Mouse (Mus musculus): ENCODE data around the gene 4931406P16Rik.
A peak's percentile ranks its signal among the peaks of the same experiment; 100 is the strongest.

Gene 4931406P16Rik

DNA sequence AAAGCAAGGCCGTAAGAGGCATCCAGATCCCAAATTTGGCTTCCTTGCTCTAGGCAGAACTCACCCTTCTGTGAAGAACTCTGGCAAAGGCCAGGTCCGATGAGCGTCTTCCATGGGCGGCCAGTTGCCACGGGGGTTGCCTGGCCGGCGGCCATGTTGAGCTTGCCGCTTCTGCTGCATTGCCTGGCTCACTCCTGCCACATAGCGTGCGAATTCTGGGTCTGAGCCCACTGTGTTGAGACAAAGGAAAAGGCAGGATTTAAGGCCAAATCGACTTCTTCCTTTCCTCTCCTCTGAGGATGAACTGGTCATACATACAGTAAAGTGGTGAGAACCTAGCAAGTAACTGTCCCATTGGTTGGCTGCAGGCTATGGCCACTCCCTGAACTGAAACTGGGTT, 71.2 kb downstream of the 4931406P16Rik start:
- DNase-seq, result peak; percentile 80

DNA sequence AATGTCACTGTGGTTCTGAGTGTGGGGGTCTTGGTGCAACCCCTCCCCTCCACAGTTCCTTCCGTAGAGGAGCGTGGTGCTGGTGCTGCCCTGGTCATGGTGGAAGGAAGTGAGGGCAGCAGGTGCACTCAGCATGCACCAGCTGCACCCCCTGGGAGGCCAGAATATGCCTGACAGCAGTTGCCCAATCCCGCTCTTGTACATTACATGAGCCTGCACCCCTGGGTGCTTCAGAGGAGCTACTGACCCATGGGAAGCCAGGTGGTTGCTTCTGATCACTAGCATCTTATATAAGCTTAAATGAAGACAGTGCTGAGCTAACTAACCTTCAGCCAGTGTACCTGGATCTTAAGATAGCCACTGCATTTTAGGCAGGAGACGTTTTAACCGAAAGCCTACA, 75.3 kb downstream of the 4931406P16Rik start:
- DNase-seq, result peak; percentile 52

DNA sequence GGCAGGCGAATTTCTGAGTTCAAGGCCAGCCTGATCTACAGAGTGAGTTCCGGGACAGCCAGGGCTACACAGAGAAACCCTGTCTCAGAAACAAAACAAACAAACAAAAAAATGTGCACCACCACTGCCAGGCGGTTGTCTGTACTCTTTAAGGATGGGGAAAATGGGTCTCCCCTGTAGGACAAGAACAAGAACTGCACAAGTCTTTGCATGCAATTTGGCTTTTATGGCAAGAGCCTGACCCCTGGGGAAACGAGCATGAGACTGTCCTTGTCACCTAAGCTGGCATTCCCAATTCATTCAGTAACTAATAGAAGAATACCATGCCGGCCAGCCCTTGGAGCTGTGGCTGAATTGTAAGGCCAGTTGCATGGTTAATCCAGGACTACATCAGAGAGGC, 77.7 kb downstream of the 4931406P16Rik start:
- peak; percentile 44 for DNase-seq

DNA sequence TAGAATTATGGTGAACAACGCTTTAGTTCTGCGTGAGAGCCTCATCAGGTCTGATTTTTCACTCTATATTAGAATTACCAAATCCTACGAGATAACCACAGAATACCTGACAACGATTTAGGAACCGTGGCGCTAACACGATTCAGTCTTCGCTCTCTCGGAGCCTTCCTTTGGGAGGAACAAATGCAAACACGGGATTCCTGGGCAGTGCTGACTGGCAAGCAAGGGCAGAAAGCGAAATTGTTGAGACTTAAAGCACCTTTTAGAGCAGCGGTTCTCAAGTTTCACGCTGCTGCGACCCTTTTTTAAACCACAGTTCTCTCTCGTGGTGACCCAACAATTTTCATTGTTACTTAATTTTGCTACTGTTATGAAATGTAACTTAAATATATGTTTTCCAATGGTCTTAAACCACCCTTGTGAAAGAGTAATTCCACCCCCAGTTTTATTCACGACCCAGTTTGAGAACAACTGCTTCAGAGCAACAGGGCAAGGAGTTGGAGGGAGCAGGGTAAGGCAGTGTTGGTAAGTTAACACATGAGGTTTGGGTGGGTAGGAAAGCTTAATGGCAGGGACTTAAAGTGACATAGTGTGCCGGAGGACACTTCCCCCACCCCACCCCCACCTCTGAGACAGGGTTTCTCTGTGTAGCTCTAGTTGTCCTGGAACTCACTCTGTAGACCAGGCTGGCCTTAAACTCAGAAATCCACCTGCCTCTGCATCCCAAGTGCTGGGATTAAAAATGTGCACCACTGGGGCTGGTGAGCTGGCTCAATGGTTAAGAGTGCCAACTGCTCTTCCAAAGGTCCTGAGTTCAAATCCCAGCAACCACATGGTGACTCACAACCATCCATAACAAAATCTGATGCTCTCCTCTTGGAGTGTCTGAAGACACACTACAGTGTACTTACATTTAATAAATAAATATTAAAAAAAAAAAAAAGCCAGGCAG, 78.5 kb downstream of the 4931406P16Rik start:
- peak; percentile 60 for DNase-seq

DNA sequence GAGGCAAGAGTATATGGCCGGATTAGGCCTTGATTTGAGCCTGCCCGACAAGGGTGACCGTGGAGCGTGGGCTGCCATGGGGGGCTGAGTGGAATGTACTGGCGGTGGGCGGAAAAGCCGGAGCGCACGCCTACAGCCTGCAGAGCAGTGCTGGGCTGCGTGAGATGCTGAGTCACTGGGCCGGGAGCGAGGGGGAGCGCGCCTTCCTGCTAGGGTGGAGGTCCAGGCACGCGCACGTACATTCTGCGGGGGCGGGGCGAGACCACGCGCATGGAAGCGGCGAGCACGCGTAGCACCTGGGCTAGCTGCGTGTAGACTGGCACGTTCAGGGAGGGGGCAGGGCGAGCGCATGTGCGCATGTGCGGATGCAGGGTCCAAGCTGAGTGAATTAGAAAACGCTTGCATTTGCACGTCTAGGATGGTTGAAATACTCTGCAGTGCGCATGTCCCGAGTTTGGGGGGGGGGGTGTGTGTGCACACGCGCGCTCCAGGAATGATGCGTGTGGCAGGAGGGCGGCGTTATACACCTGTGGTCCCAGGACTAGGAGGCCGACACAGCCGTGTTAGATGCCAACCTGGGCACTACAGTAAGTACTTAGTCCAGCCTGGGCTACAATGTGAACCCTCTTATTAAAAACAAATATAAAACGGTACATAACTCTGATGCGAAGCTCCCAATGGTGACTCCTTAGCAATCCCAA, 79.3 kb downstream of the 4931406P16Rik start:
- peak; percentile 100 for DNase-seq

DNA sequence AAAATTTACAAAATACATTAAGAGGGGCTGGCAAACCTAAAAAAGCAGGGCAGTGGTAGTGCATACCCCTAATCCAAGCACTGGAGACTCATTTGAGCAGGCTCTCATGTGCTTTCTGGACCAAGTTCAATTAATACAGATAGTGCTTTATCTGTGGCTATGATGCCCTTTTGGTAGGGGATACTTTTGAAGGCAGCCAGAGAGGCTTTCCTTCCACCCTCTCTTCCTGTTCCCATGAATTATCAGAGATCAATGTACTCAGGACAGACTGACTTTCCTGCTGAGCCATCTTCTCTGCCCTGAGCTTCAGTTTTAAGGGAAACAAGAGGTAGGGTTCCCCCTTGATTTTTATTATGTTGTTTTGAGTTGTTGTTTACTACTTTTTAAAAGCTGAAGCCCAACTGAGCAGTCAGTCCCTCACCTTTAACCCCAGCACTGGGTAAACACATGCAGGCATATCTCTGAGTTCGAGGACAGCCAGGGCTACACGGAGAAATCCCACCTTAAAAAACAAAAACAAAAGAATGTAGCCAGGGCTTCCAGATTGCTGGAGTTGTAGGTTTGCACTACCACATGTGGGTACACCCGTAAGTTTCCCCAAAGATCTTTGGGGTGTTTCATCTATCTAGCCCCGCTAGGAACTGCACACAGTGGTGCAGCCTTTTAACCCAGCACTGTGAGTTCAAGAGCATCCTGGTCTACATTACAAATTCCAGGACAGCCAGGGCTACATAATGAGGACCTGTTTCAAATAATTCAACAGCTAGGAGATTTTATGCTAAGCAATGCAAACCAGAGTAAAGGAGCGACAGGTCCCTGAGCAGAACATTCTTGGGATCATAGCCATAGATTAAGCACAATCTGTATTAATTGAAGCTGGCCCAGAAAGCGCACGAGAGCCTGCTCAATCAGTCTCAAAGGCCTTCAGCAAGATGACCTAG, 80.3 kb downstream of the 4931406P16Rik start:
- peak; percentile 45 for DNase-seq

DNA sequence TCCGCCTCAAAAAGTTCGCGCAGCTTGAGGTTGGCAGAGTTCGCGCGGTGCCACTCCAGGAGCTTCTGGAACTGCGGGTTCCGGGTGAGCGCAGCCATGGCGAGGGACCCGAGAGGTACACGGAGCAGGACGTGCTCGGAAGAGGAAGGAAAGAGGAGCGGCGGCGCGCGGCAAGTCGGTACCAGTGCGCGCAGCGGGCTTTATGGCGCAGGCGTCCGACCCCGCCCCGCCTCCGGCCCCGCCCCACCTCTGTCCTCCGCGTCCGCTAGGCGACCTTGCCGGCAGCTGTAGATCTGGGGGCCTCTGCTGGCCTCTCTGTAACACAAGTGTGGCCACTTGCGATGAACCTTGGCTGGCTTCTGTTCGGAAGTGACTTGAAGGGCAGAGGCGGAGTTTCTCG, 83.2 kb downstream of the 4931406P16Rik start, which contains the start of gene Gpi1:
Gene Gpi1, minus strand, starts transcription at position 221 of the 400 bp plus-strand sequence.
- peak; percentile 83 for DNase-seq

DNA sequence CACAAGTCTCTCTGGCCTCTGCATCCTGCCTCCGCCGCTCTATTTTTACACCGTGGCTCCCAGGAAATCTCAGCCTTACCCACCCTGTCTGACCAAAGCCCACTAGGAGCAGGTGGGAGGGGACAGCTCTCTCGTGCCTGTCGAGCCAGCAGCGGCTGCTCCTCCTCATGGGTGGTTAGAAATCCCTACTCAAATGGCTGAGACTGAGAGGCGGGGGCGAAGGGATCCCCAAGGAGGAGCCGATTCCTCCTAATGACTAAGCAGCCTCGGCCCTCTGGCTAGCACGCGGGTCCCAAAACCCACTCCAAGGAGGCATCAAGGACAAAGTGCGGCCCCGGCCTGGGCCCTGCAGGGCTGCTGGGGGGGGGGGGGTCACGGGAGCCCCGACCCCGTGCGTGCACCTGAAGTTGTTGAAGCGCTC, 83.7 kb downstream of the 4931406P16Rik start:
- DNase-seq, result no peak

DNA sequence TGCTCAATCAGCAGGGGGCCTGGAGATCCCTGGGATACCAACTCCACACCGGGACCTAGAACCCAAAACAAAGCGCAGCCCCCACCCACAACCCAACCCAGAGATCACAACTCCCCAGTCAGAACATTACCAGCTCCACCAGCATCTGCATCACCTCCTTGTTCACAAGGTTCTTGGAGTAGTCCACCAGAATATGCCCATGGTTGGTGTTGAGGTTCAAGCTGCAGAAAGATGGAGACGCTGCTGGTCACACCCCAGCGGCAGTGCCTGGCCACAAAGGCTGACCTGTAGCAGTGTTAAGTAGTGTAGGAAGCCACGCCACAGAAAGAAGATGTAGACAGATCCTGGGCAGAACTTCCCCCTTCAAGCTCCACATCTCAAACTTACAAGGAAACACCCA, 84.2 kb downstream of the 4931406P16Rik start:
- DNase-seq, result no peak

DNA sequence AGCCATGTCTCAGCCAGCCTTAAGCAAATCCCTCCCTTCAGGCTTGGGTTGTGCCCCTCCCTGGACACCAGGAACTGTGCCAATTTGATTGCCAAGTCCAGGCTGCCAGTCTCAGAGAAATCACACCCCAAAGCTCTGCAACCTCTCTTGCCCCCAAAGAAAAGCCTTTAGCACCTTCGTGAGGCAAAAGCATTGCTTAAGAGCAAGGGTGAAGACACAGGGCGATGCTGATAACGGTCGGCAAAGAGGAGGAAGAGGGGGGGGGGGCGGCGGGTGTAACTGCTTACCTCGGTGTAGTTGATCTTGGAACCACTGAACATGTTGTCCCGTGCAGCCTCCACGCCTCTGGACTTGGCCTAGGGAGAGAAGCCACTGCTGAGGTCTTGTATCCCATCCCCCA, 84.7 kb downstream of the 4931406P16Rik start:
- peak; percentile 68 for DNase-seq

DNA sequence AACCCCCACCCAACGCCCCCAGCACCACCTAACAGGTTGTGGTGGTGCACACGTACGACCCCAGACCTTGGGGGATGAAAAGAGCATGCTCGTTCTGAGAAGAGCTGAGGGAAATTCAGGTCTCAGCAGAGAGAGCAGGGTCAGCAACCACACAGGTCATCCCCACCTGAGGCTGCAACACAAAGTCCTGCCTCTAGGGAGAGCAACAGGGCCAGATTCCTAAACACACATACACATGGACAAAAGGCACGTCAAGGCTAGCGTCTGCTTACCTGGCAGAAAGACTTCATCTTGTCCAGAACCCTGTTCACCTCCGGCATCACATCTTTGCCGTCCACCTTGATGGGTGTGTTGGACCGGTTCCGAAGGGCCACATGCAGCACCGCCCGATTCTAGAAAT, 86.5 kb downstream of the 4931406P16Rik start:
- DNase-seq, result peak; percentile 36

DNA sequence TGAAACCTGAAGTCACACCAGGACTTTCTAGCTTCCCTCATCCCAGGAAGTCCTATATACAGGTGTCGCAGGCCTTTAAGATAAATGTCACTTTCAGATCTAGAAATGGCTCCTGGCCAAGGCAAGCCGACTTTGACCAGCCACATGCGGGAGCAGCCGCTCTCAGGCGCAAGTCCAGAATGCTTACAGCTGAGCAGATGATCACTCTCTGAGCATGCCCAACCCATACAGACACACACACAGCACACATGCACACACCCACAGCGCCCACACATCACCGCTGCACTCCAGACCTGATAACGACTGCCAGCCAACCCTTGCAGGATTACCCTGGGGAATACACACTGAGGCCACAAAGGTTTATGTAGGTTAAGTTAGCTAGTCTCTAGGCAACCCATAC, 87.3 kb downstream of the 4931406P16Rik start:
- DNase-seq, result peak; percentile 44

DNA sequence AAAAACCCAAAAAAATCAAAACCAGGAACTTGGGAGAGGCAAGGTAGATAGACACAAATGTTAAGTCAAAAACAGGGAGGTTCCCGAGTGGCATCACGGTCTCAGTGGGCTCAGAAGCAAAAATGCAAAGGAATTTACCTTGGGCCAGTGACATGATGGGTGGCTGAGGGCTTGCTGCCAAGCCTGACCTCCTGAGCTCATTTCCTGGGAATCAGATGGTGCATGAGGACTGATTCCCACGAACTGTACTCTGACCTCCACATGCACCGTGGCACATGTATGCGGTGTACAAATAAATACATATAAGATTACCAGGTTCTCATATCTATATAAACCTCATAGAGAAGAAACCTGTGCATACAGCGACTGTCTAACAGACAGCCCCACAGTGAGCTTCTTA, 89.0 kb downstream of the 4931406P16Rik start:
- no peak for DNase-seq

DNA sequence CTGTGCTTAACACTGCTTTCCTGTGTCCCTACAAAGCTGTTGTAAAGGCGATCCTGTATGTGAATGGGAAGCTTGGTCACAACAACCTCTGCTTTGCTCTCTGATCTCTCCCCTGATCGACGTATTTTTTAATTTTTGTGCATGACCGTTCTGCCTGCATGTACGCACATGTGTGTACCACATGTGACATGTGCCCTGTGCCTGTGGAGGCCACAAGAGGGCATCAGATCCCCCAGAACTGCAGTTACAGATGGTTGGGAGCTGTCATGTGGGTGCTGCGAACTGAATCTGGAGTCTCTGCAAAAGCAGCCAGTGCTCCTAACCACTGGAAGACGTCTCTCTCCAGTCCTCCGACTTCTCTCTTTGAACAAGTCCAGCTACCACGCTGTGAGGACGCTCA, 91.0 kb downstream of the 4931406P16Rik start:
- DNase-seq, result no peak

DNA sequence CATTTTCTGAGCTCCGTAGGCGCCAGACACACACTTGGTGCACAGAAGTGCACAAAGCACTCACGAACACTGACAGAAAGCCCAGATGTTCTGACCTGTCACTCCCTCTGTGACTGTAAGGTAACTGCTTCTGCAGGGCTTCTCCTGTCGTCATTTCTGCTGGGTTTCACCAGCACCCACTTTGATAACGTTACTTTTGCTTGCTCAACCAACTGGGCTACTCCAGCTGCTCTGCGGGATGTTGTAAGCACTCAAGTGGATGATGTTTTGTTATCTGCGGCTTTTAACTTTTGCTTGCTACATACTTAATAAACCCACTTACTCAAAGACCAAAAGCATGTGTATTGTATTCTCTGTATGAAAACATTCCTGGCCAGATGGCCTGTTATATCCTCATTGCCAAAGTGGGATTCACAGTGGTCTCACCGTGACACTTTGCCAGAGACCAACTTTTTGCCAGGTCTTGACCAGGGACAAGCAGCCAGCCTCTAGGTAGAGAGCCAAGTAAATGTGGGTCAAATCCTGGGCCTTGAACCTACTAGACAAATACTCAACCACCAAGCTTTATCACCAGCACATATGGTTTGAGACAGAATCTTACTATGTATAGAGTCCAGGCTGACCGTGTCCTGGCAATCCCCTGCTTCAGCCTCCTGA, 91.6 kb downstream of the 4931406P16Rik start:
- no peak for DNase-seq

DNA sequence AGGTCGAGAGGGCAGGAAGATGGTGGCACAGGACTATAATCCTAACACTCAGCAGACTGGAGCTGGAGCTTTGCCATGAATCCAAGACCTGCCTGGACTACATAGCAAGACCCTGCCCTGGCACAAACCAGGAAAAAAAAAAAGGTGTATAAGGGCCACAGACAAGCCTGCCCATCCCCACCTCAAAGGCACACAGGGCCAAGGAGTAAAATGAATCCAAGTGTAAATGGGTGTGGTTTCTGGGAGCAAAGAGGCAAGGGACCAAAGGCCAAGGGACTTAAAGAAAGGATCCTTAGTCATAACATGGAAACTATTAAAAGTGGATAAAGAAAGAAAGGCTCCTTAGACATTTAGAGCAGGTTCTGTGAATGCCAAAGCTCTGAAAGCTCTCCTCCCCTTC, 94.9 kb downstream of the 4931406P16Rik start:
- DNase-seq, result no peak

DNA sequence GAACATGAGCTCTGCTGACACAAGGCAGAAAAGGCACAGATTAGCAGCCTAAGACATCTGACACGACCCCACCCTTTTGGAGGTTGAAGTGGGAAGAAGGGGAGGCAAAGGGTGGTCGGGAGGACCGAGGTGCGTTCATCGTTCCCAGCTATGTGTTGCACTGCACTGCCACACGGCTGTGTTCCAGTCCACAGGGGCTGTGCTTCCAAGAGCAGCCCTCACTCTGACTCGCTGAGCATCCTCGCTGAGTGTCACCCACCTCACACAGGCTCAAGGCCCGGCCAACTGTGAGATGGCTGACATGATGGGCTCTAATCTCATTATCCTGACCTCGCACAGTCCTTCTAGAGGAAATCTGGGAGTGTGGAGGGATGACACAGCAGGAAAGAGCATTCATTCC, 96.9 kb downstream of the 4931406P16Rik start:
- no peak for DNase-seq

DNA sequence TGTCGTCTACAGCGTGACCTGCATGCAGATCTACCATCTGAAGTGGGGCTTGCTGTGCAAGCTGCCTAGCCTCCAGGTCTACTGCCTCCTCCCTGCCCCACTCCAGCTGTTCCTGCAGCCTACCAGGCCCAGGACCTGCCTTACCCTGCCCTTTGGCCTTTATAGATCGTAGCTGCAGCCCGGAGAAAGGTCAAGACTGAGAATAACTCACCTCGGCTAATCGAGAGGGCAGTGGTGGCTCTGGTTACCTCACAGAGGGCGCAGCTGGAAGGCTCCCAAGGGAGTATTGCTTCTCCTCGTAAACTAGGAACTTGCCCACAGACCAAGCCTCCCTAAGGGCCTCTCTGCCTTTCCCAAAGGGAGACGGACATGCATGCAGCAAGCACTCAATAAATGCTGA, 97.9 kb downstream of the 4931406P16Rik start:
- no peak for DNase-seq

DNA sequence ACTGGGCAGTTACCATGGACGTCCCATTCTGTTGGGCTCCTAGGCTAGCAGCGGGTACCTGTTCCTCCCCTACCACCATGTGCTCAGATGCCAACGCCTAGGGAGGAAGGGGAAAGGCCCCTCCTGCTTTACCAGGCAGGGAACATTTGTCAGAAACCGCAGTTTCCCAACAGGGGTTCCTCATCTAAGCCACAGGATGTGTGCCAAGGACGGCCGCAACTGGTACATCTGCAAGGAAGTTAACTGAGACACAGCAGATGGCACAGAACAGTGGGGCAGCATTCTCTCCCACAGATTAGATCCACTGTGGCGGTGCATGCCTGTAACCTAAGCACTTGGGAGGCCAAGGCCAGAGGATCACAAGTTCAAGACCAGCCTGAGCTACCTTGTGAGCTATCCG, 98.7 kb downstream of the 4931406P16Rik start:
- no peak for DNase-seq

DNA sequence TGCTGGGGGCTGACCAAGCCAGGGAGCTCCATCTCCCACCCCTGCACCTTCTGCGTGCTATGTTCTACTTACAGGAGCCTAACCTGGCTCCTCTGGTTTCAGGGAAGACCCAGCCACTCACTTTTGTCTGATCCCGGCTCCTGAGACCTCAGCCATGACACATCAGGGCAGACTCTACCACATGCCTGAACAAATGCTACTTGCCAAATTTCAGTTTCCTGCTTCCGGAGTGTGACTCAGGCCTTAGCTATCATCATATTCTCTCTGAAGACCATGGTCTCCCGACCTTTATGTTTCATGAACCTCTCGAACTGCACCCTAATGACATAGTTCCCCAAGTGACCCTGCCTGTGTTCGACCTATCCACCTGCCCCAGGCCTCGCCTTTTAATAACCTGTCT, 100.1 kb downstream of the 4931406P16Rik start:
- no peak for DNase-seq

DNA sequence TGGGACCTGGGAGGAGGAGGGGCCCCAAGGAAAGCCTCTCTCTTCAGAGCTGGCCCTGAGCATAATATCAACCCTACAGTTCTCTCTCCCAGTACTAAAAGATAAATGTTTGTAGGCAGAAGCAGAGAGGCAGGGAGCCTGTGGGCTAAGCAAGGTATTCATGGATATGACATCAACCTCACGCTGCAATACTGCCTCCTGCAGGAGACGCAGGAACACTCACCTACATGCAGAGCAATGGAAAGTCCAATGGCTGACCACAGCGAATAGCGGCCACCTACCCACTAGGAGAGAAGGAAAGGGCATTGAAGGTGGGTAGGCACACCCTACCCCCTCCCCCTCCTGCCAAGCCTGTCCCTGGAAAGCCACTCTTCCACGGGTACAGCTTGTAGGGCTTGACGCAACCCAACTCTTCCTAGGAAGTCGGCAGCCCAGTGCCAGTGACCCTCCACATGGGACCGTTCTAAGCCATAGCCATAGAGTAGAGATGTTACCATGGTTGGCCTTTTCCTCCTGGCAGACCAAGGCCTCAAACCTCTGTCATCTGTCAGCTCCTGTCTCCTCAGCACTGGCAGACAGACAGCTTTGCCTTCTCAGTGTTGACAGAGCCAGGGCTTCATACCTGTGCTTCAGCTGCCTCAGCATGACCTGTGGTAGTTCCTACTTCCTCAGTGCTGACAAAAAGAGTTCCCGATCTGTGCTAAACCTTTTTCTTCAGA, 105.2 kb downstream of the 4931406P16Rik start:
- DNase-seq, result no peak

DNA sequence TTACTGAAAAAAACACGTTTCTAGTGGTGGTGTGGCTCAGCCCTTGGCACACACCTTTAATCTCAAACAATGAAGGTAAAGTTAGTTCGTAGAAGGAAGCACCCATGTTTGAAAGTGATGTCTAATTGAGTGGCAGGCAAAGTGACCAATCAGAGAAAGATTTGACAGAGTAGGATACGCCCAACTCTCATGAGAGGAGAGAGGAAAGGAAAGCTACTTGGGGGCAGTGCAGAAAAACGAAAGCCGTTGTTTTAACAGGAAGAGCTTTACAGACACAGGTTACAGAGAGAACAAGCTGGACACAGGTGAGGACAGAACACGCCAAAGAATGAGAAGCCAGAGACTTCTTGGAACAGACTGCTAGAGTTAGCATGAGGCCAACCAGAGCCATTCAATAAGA, 107.0 kb downstream of the 4931406P16Rik start:
- no peak for DNase-seq

Data from cerebellum, adult 11-12 months (tissue).